Mouse (Mus musculus): ENCODE results near the gene Atrnl1.

DNA sequence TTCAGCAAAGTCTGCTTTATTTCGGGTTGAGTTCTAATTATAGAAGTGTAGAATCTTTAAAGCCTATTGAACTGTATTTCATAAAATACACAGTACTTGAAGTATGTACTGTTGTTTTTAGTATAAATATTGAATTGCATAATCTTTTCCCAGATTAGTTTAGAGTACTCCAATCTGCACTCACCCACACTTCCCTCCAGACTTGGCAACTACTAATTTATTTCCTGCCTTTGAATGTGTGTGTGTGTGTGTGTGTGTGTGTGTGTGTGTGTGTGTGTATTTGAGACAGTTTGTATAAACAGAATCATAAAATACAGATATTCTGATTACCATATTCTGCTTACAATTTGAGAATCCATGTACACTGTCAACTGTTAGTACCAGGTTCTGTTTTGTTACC lies 328.3 kb downstream of the Atrnl1 start:
- TF ChIP-seq CTCF (IDR thresholded peaks at IDR 0.05) (no peak), EP300 (IDR thresholded peaks at IDR 0.05) (peak; percentile 66)
